ENCODE assay signal across 11 mouse cellular contexts in genomic region chr2:180895837-180896525, GRCm38 (mm10). TPM values are rescaled to one million over a fixed set of nuclear protein-coding genes. Genes with fewer than 3 reads are reported as not detected.
DNase-seq lines count a peak whose midpoint lies in the region; ATAC-seq and TF ChIP-seq lines count a peak whose summit lies in the region.
"Had no signal": no experiment of that assay in that cellular context is flagged by ENCODE, and none has a peak within 500 bp of the region (broad histone marks: within the 10 kb centered on the region; RNA-seq: fewer than 3 reads in every experiment).

No protein-coding gene starts in this region.

- H3K9ac ChIP-seq in hindbrain, embryonic 16.5 days (ENCODE audit: low read depth, low read length), result peak overlapping the region; percentile 96
- peak overlapping the region; percentile 35 for H3K9ac ChIP-seq in midbrain, embryonic 15.5 days
- no peak overlapping the region for H3K9ac ChIP-seq in intestine, embryonic 16.5 days (ENCODE audit: low read depth, low read length)
- H3K9ac ChIP-seq: liver, embryonic 15.5 days had no signal

- peak overlapping the region; percentile 40 for H3K27ac ChIP-seq in cortical plate, adult 2 months (ENCODE audit: insufficient read depth, low read length)
- peak overlapping the region; percentile 70 for H3K27ac ChIP-seq in hindbrain, embryonic 16.5 days (ENCODE audit: low read depth, low read length)
- H3K27ac ChIP-seq in midbrain, embryonic 15.5 days, result peak overlapping the region; percentile 98
- H3K27ac ChIP-seq in intestine, embryonic 16.5 days (ENCODE audit: low read length), result no peak overlapping the region
- H3K27ac ChIP-seq: liver, embryonic 15.5 days had no signal

- 59% methylated on average over 11 of the region's 11 CpGs for WGBS in hindbrain, embryonic 16.5 days
- 68% methylated on average over 11 of the region's 11 CpGs for WGBS in midbrain, embryonic 15.5 days
- WGBS in intestine, embryonic 16.5 days, result 71% methylated on average over 11 of the region's 11 CpGs

- no peaks in the 10 kb centered on the region for H3K36me3 ChIP-seq in hindbrain, embryonic 16.5 days (ENCODE audit: control insufficient read depth, insufficient read depth, low read length)
- H3K36me3 ChIP-seq in midbrain, embryonic 15.5 days (replicated peaks), result no peaks in the 10 kb centered on the region
- no peaks in the 10 kb centered on the region for H3K36me3 ChIP-seq in intestine, embryonic 16.5 days (ENCODE audit: control insufficient read depth, insufficient read depth, low read length)
- H3K36me3 ChIP-seq: liver, embryonic 15.5 days had no signal

- no peak for TF ChIP-seq CTCF in cortical plate, adult 2 months (IDR thresholded peaks at IDR 0.05; ENCODE audit: extremely low read depth, insufficient read depth, low read length)

- peak; percentile 59 for DNase-seq in cerebellum, adult 8-10 months
- no peak for DNase-seq in ovary, postnatal 14 days (ENCODE audit: low spot score)
- no peak for DNase-seq in kidney, adult 11 months
- no peak for DNase-seq in lung, postnatal 10 days
- DNase-seq: thymus, postnatal 25 days had no signal

- no peak for ATAC-seq in hindbrain, embryonic 16.5 days
- ATAC-seq in midbrain, embryonic 15.5 days (replicated peaks), result no peak
- no peak for ATAC-seq in intestine, embryonic 16.5 days
- ATAC-seq: inflammation-experienced regulatory T-cells, adult 6 months had no signal

- peak overlapping the region; percentile 61 for H3K4me2 ChIP-seq in hindbrain, embryonic 16.5 days (ENCODE audit: low read length)
- peak overlapping the region; percentile 56 for H3K4me2 ChIP-seq in midbrain, embryonic 15.5 days
- H3K4me2 ChIP-seq in intestine, embryonic 16.5 days (ENCODE audit: low read depth, low read length), result no peak overlapping the region
- H3K4me2 ChIP-seq: liver, embryonic 15.5 days had no signal

- no peak overlapping the region for H3K4me3 ChIP-seq in cortical plate, adult 2 months (ENCODE audit: insufficient read depth, low read length)
- H3K4me3 ChIP-seq in hindbrain, embryonic 16.5 days (ENCODE audit: low read length), result peak overlapping the region; percentile 77
- H3K4me3 ChIP-seq in midbrain, embryonic 15.5 days, result peak overlapping the region; percentile 87
- no peak overlapping the region for H3K4me3 ChIP-seq in intestine, embryonic 16.5 days (ENCODE audit: low read length)
- H3K4me3 ChIP-seq: liver, embryonic 15.5 days had no signal

- TF ChIP-seq POLR2A in cortical plate, adult 2 months (IDR thresholded peaks at IDR 0.05; ENCODE audit: extremely low read depth, insufficient read depth, low read length), result peak; percentile 22; the same call in 1 of the 2 replicates

- H3K27me3 ChIP-seq in hindbrain, embryonic 16.5 days (replicated peaks; ENCODE audit: control insufficient read depth, insufficient read depth, low read length), result 0 out of 2 replicates have a peak, but pooled peaks cover 4% of the 10 kb centered on the region
- H3K27me3 ChIP-seq in midbrain, embryonic 15.5 days (replicated peaks), result no peaks in the 10 kb centered on the region
- H3K27me3 ChIP-seq in intestine, embryonic 16.5 days (replicated peaks; ENCODE audit: control insufficient read depth, insufficient read depth, low read length), result peaks cover 52% of the 10 kb centered on the region

- no peaks in the 10 kb centered on the region for H3K9me3 ChIP-seq in hindbrain, embryonic 16.5 days (ENCODE audit: control insufficient read depth, low read length)
- H3K9me3 ChIP-seq in midbrain, embryonic 15.5 days, result no peaks in the 10 kb centered on the region
- no peaks in the 10 kb centered on the region for H3K9me3 ChIP-seq in intestine, embryonic 16.5 days (ENCODE audit: control insufficient read depth, low read length)
- H3K9me3 ChIP-seq: liver, embryonic 15.5 days had no signal

- H3K4me1 ChIP-seq in cortical plate, adult 2 months (ENCODE audit: control insufficient read depth, insufficient read depth, low read length), result peaks cover 4% of the 10 kb centered on the region
- H3K4me1 ChIP-seq in hindbrain, embryonic 16.5 days (ENCODE audit: control insufficient read depth, insufficient read depth, low read depth, low read length), result peaks cover 26% of the 10 kb centered on the region
- H3K4me1 ChIP-seq in midbrain, embryonic 15.5 days, result peaks cover 41% of the 10 kb centered on the region
- H3K4me1 ChIP-seq in intestine, embryonic 16.5 days (ENCODE audit: control insufficient read depth, insufficient read depth, low read length), result peaks cover 22% of the 10 kb centered on the region

RNA-seq across cellular contexts. Expression of gene Ythdf1, which starts 24.8 kb away (rescaled TPM):
- polyA plus RNA-seq in cortical plate, adult 2 months (2012; rRNA removed), result 45.2 and 49.1 TPM in 2 replicates
- polyA plus RNA-seq in hindbrain, embryonic 16.5 days (2015; fragmentation: Nextera tagmentation; extraction: Ambion mirVana), result 12.0 and 33.7 TPM in 2 replicates
- 52.0 and 52.2 TPM in 2 replicates for polyA plus RNA-seq in midbrain, embryonic 15.5 days (2015; fragmentation: Nextera tagmentation; extraction: Ambion mirVana)
- polyA plus RNA-seq in intestine, embryonic 16.5 days (2015; fragmentation: Nextera tagmentation; extraction: Ambion mirVana), result 9.2 and 9.8 TPM in 2 replicates

RNA-seq across cellular contexts. Expression of gene Birc7, which starts 32.8 kb away (rescaled TPM):
- 0.23 and 0.32 TPM in 2 replicates for polyA plus RNA-seq in cortical plate, adult 2 months (2012; rRNA removed)
- polyA plus RNA-seq in hindbrain, embryonic 16.5 days (2015; fragmentation: Nextera tagmentation; extraction: Ambion mirVana), result 0.13 and 0.26 TPM in 2 replicates
- polyA plus RNA-seq in midbrain, embryonic 15.5 days (2015; fragmentation: Nextera tagmentation; extraction: Ambion mirVana), result 0.10 and 0.31 TPM in 2 replicates
- polyA plus RNA-seq in intestine, embryonic 16.5 days (2015; fragmentation: Nextera tagmentation; extraction: Ambion mirVana), result 0.09 TPM in 1 of 2 replicates, not detected in the other
- polyA plus RNA-seq: inflammation-experienced regulatory T-cells, adult 6 months; liver, embryonic 15.5 days had no signal

RNA-seq across cellular contexts. Expression of gene Nkain4, which starts 58.5 kb away (rescaled TPM):
- 89.8 and 99.6 TPM in 2 replicates for polyA plus RNA-seq in cortical plate, adult 2 months (2012; rRNA removed)
- polyA plus RNA-seq in hindbrain, embryonic 16.5 days (2015; fragmentation: Nextera tagmentation; extraction: Ambion mirVana), result 106 and 107 TPM in 2 replicates
- 77.0 and 94.1 TPM in 2 replicates for polyA plus RNA-seq in midbrain, embryonic 15.5 days (2015; fragmentation: Nextera tagmentation; extraction: Ambion mirVana)
- polyA plus RNA-seq in intestine, embryonic 16.5 days (2015; fragmentation: Nextera tagmentation; extraction: Ambion mirVana), result 29.9 and 32.5 TPM in 2 replicates
- polyA plus RNA-seq: inflammation-experienced regulatory T-cells, adult 6 months had no signal

Comparison
In these comparisons a context has a peak if more than half of its experiments do, and no peak if none do; other contexts are left out.
1. H3K4me3 ChIP-seq: peak in hindbrain, embryonic 16.5 days (single experiment) and midbrain, embryonic 15.5 days (single experiment); none in cortical plate, adult 2 months (single experiment) and intestine, embryonic 16.5 days (single experiment).